Mouse (Mus musculus) liver, embryonic 14.5 days (tissue): ENCODE measurements around the gene Ncaph. TPM values are rescaled to one million over a fixed set of nuclear protein-coding genes. Genes with fewer than 3 reads are reported as not detected.

Experiments used
- ATAC-seq: fragments of 200-750 bp; cut with Nextera tagmentation; 2 replicates; pipeline ENCODE4 v1.8.0; 2017; ENCODE audit warnings: moderate number of reproducible peaks, mild to moderate bottlenecking, moderate library complexity; ENCODE audit not compliant: insufficient read depth
- DNase-seq, 3 experiments: peaks; one replicate each; pipeline ENCODE4 v3.0.0-alpha.2; 2012 to 2013; ENCODE audit warnings: low read depth in 3 of 3, low spot score in 3 of 3
- H3K27ac ChIP-seq: fragments of 300-500 bp; sonication (generic); 2 replicates; pipeline ENCODE4 v1.5.1; 2014; ENCODE audit warnings: moderate library complexity, mild to moderate bottlenecking, control low read depth, inconsistent platforms
- H3K27me3 ChIP-seq: fragments of 300-500 bp; sonication (generic); 2 replicates; pipeline ENCODE4 v1.6.1; 2014; ENCODE audit warnings: mild to moderate bottlenecking, low read length, moderate library complexity; ENCODE audit not compliant: control insufficient read depth, insufficient read depth
- H3K36me3 ChIP-seq: fragments of 300-500 bp; sonication (generic); replicated peaks from 2 replicates; pipeline ENCODE4 v1.6.1; 2014; ENCODE audit warnings: low read depth; ENCODE audit not compliant: control insufficient read depth, insufficient read depth
- H3K4me1 ChIP-seq, 2 experiments: fragments of 200-500 bp in 1 of 2; fragments of 300-500 bp in 1 of 2; sonication (generic) in 1 of 2; replicated peaks; 2 replicates each; pipeline ENCODE4 v1.6.1; 2012 to 2014; ENCODE audit warnings: antibody characterized with exemption in 1 of 2, inconsistent platforms in 1 of 2, low read length in 1 of 2; ENCODE audit not compliant: control insufficient read depth in 2 of 2, insufficient read depth in 2 of 2
- H3K4me2 ChIP-seq: fragments of 300-500 bp; sonication (generic); 2 replicates; pipeline ENCODE4 v1.6.1; 2014; ENCODE audit warnings: low read depth, mild to moderate bottlenecking, control low read depth, moderate library complexity
- H3K4me3 ChIP-seq, 2 experiments: fragments of 200-500 bp in 1 of 2; fragments of 300-500 bp in 1 of 2; sonication (generic) in 1 of 2; 2 replicates each; pipeline ENCODE4 v1.5.1; 2012 to 2014; ENCODE audit warnings: low read depth in 2 of 2, low read length in 2 of 2, mild to moderate bottlenecking in 2 of 2, control low read depth in 1 of 2, inconsistent platforms in 1 of 2, moderate library complexity in 1 of 2; ENCODE audit not compliant: insufficient read depth in 1 of 2
- H3K9ac ChIP-seq: fragments of 300-500 bp; sonication (generic); replicated peaks from 2 replicates; pipeline ENCODE4 v1.6.1; 2014; ENCODE audit warnings: mild to moderate bottlenecking, control low read depth, moderate library complexity
- H3K9me3 ChIP-seq: fragments of 300-500 bp; sonication (generic); 2 replicates; pipeline ENCODE4 v1.6.1; 2016; ENCODE audit warnings: low read length, mixed read lengths; ENCODE audit not compliant: control insufficient read depth
- CTCF ChIP-seq: IDR thresholded peaks from 2 replicates; pipeline ENCODE4 v1.5.1; 2016; ENCODE audit warnings: antibody characterized with exemption, low read depth, control low read depth
- EP300 ChIP-seq: IDR thresholded peaks from 2 replicates; pipeline ENCODE4 v1.6.1; 2016; ENCODE audit warnings: antibody characterized with exemption, low read depth
- WGBS: fragments of 180-500 bp; shearing (Covaris S2); extraction: QIAGEN DNeasy Blood & Tissue Kit; methylation state at CpG from one replicate; pipeline ENCODE4 v1.1.7; 2014; ENCODE audit not compliant: insufficient replicate concordance; 5-methylcytosine and 5-hydroxymethylcytosine counted together
- polyA plus RNA-seq, 2 experiments: library from polyadenylated mRNA; depleted of rRNA in 1 of 2; stranded (reverse) in 1 of 2; unstranded in 1 of 2; fragments of >200 nt; fragmentation: Nextera tagmentation in 1 of 2; extraction: Ambion mirVana in 1 of 2; gene quantifications; 2 replicates each; pipeline versions ENCODE4 v1.2.1 to v1.2.3; 2012 to 2014

The Ncaph gene
- polyA plus RNA-seq, 2 experiments, result 33.9 to 58.4 TPM

DNA sequence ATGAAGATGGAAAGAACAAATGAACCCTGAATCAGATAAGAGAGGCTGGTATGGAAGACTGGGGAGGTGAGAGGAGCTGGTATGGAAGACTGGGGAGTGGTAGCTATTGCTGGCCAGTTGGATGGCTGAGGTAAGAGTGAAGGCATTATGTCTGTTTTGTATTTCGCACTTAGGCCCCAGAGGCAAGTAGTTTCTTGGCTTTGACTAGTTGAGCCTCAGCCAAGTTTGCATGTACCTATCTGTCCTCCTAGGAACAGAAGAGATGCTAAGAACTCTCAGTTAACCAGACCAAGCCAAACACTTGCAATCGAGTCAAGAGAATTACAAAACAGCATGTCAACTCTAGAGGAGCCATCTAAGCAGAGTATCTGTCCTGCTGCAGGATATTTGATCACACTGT is 59.6 kb downstream of the Ncaph start:
- H3K27ac ChIP-seq, result no peak overlapping the region
- TF ChIP-seq CTCF (no peak), EP300 (no peak)
- no peak overlapping the region for H3K4me2 ChIP-seq
- no peaks in the 10 kb centered on the region for H3K9me3 ChIP-seq
- H3K4me1 ChIP-seq, result peaks cover 0 to 6% of the 10 kb centered on the region in 2 experiments; a peak in 2 of 4 replicates
- no peak for DNase-seq
- ATAC-seq, result no peak
- H3K36me3 ChIP-seq, result no peaks in the 10 kb centered on the region
- no peak overlapping the region for H3K4me3 ChIP-seq
- 83% methylated on average over 2 of the region's 2 CpGs for WGBS
- H3K9ac ChIP-seq, result no peak overlapping the region
- no peaks in the 10 kb centered on the region for H3K27me3 ChIP-seq

DNA sequence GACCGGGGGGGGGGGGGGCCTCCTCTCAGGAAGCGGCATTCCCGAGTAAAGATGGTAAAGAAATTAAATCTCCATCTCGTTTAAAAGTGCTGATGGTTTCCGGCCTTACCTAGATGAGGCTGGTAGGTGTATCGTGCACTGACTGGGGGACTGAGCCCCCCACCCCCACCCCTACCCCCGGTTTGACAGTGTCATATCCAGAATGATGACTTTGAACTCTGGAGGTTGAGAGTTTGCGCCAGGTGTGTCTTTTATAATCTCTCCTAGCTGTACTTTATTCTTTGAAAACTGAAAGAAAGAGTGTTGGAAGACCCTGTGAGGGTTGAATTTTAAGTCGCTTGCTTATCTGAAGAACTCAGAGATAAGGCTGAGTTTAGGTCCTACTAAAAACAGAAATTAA is 62.9 kb downstream of the Ncaph start:
- peaks cover 0 to 6% of the 10 kb centered on the region in 2 experiments; a peak in 2 of 4 replicates for H3K4me1 ChIP-seq
- no peak for TF ChIP-seq EP300
- TF ChIP-seq CTCF, result no peak
- 7% methylated on average over 9 of the region's 9 CpGs for WGBS

GRCm38 (mm10) chr2:127070435-127070841 is 63.3 kb downstream of the Ncaph start, which contains the start of gene Blvra:
Gene Blvra (plus strand): TSS chr2:127070665.
- WGBS, result 0% methylated on average over 32 of the region's 32 CpGs
- peak within 1 kb of the TSS; percentile 70 to 86 for H3K4me3 ChIP-seq
- TF ChIP-seq CTCF (peak; percentile 41), EP300 (no peak)
- DNase-seq, result peak; percentile 88 to 91 (median 89)
- no peaks in the 10 kb centered on the region for H3K9me3 ChIP-seq
- H3K36me3 ChIP-seq, result no peaks in the 10 kb centered on the region; the same call in none of the 2 replicates
- peak; percentile 99 for ATAC-seq
- no peaks in the 10 kb centered on the region for H3K27me3 ChIP-seq
- peak within 1 kb of the TSS; percentile 85 for H3K9ac ChIP-seq
- peak within 1 kb of the TSS; percentile 94 for H3K4me2 ChIP-seq
- peak within 1 kb of the TSS; percentile 45 for H3K27ac ChIP-seq
- H3K4me1 ChIP-seq, result peaks cover 0 to 6% of the 10 kb centered on the region in 2 experiments; a peak in 2 of 4 replicates

More for the DNA sequence above, 62.9 kb downstream of the Ncaph start:
- Histone ChIP-seq H3K27ac (peak overlapping the region; percentile 13), H3K9me3 (no peaks in the 10 kb centered on the region), H3K4me3 (peak overlapping the region; percentile 70 to 86), H3K4me2 (peak overlapping the region; percentile 94), H3K9ac (peak overlapping the region; percentile 85), H3K27me3 (no peaks in the 10 kb centered on the region), H3K36me3 (no peaks in the 10 kb centered on the region; the same call in none of the 2 replicates)
- no peak for DNase-seq
- peak; percentile 42 for ATAC-seq

- Histone ChIP-seq H3K27me3 (no peaks in the 10 kb centered on the region), H3K4me1 (peaks cover 0 to 6% of the 10 kb centered on the region in 2 experiments; a peak in 2 of 4 replicates), H3K27ac (peak overlapping the region; percentile 45), H3K36me3 (no peaks in the 10 kb centered on the region; the same call in none of the 2 replicates), H3K4me2 (peak overlapping the region; percentile 94), H3K4me3 (peak overlapping the region; percentile 70 to 86), H3K9ac (peak overlapping the region; percentile 85), H3K9me3 (no peaks in the 10 kb centered on the region)
- 23% methylated on average over 11 of the region's 11 CpGs for WGBS
- TF ChIP-seq CTCF (no peak), EP300 (no peak)
- DNase-seq, result no peak
- ATAC-seq, result peak; percentile 36; the same call in 1 of the 2 replicates
These were observed 63.8 kb downstream of the Ncaph start for GRCm38 (mm10) chr2:127069781-127070434.

DNA sequence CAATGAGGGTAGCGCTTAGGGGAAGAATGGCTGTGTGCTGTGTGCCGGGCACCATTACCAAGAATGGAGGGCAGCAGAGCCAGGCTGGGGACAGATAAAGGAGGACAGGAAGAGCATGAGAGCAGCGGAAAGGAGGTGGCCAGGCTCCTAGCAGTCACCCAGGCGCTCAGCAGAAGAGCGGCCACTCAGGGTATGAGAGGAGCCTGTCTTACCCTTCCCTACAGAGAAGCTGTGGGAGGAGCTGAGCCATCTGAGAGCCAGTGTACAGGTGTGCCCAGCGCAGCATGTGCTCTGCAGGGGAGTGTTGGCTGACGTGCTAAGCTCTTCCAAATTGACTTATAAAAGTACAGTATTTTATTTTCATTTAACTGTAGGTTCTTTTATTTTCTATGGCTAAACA is 64.9 kb downstream of the Ncaph start:
- WGBS, result 71% methylated on average over 7 of the region's 7 CpGs
- H3K4me1 ChIP-seq, result peaks cover 0 to 6% of the 10 kb centered on the region in 2 experiments; a peak in 2 of 4 replicates
- ATAC-seq (no peak), DNase-seq (no peak)
- no peaks in the 10 kb centered on the region; the same call in none of the 2 replicates for H3K36me3 ChIP-seq
- H3K4me3 ChIP-seq, result no peak overlapping the region
- no peak for TF ChIP-seq CTCF
- TF ChIP-seq EP300, result no peak
- no peaks in the 10 kb centered on the region for H3K9me3 ChIP-seq
- H3K27ac ChIP-seq, result no peak overlapping the region
- no peaks in the 10 kb centered on the region for H3K27me3 ChIP-seq
- H3K9ac ChIP-seq, result no peak overlapping the region
- H3K4me2 ChIP-seq, result no peak overlapping the region
